Mouse (Mus musculus): ENCODE measurements around the gene Zbtb8os.

- no peak for TF ChIP-seq CTCF (IDR thresholded peaks at IDR 0.05; ENCODE audit: low read depth)
- no peak for TF ChIP-seq EP300 (optimal IDR thresholded peaks at IDR 0.05)
Measured at GRCm38 (mm10) chr4:129320876-129321275, 14.6 kb upstream of the Zbtb8os start.

Data from stomach, postnatal 0 days (tissue).